Mouse (Mus musculus) hematopoietic stem cell, adult 5-6 weeks (primary cell): ENCODE results near the gene Ccna2. TPM values are rescaled to one million over a fixed set of nuclear protein-coding genes. Genes with fewer than 3 reads are reported as not detected.

Experiments
- total RNA-seq: library from RNA; stranded (forward); fragments of 172-1452, 232-1000 nt; gene quantifications from 2 replicates; pipeline ENCODE4 v1.2.3, GENCODE M21; 2017

Ccna2 gene
- total RNA-seq, 1 experiment from 2014 or later = 141 TPM

Other genes starting within 250 kb of the Ccna2 start
- 107 and 113 TPM in 2 replicates for gene Anxa5, start 96.3 kb downstream of the Ccna2 start, total RNA-seq
- gene 1810062G17Rik, start 96.2 kb downstream of the Ccna2 start, total RNA-seq = 1.4 TPM in 1 of 2 replicates, not detected in the other
- not detected in 2 replicates for gene Gm11549, start 50.3 kb downstream of the Ccna2 start, total RNA-seq
- gene Exosc9, start 19.5 kb downstream of the Ccna2 start, total RNA-seq = 86.9 and 91.5 TPM in 2 replicates
- gene Bbs7, start 41.3 kb upstream of the Ccna2 start, total RNA-seq = 8.3 and 8.4 TPM in 2 replicates
- gene Trpc3, start 118.0 kb upstream of the Ccna2 start, total RNA-seq = not detected in 2 replicates